Comparison of ENCODE assay signal across 14 mouse cellular contexts in the genomic region with DNA sequence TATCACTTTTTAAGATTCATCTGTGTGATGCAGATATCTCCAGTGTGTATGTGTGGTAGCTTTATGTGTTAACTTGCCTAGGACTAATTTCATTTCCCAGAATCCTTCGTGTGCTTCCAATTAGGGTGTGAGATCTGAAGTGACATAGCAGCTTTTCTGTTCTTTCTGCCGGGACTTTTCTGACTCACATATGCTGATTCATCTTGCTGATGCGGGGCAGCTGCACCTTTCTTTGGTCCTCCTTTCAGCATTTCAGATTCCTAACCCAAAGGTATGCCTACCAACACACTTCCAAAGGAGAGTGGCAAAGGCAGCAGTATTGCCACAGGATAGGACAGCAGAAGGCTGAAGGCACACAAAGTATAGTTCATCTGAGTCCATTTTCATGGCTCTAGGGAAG. TPM values are rescaled to one million over a fixed set of nuclear protein-coding genes. Genes with fewer than 3 reads are reported as not detected.
"Had no signal": no experiment of that assay in that cellular context is flagged by ENCODE, and none has a peak within 500 bp of the region (broad histone marks: within the 10 kb centered on the region; RNA-seq: fewer than 3 reads in every experiment).

No protein-coding gene starts in this region.

- H3K27ac ChIP-seq: kidney, postnatal 0 days; limb, embryonic 13.5 days; midbrain, embryonic 10.5 days; neural tube, embryonic 15.5 days; stomach, embryonic 15.5 days had no signal

- H3K4me3 ChIP-seq: limb, embryonic 13.5 days; midbrain, embryonic 10.5 days; myocyte; neural tube, embryonic 15.5 days; stomach, embryonic 15.5 days had no signal

- DNase-seq: kidney, adult 11 months; kidney, adult 9 months; kidney, postnatal 36 days; lung, embryonic 14.5 days; lung, postnatal 10 days; lung, postnatal 4 days; midbrain, embryonic 14.5 days had no signal

RNA-seq across cellular contexts. Expression of a gene that starts 46.1 kb away (rescaled TPM):
- total RNA-seq: megakaryocyte, adult 5-6 weeks had no signal
